Mouse (Mus musculus): ENCODE results near the gene Grik5.
"Not testable (repeated sequence)": the region's sequence is repeated elsewhere in the genome, so short reads cannot be mapped to it uniquely, and the experiment has no call there.

The Grik5 gene

DNA sequence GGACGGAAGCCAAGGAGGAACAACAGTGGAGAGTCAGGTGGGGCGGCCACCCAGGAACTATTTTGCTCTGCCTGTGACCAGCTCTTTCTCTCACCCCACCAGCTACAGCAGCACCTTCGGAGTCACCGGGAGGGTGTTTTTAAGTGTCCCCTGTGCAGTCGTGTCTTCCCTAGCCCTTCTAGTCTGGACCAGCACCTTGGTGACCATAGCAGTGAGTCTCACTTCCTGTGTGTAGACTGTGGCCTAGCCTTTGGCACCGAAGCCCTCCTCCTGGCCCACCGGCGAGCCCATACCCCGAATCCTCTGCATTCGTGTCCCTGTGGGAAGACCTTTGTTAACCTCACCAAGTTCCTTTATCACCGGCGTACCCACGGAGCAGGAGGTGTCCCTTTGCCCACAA is 8.3 kb upstream of the Grik5 start:
- in situ Hi-C loops (cut with MboI, MseI) = no loop called here

DNA sequence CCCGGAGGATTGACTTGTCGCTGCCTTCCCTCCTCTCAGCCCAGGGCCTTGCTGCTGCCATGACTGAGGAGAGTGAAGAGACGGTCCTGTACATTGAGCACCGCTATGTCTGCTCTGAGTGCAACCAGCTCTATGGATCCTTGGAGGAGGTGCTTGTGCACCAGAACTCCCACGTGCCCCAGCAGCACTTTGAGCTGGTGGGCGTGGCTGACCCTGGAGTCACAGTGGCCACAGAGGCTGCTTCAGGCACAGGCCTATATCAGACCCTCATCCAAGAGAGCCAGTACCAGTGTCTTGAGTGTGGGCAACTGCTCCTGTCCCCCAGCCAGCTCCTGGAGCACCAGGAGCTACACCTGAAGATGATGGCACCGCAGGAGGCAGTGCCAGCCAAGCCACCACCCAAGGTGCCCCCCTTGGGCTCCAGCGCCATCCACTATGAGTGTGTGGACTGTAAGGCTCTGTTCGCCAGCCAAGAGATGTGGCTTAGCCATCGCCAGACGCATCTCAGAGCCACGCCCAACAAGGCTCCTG is 7.4 kb upstream of the Grik5 start:
- in situ Hi-C loops (cut with MboI, MseI) = no loop called here

DNA sequence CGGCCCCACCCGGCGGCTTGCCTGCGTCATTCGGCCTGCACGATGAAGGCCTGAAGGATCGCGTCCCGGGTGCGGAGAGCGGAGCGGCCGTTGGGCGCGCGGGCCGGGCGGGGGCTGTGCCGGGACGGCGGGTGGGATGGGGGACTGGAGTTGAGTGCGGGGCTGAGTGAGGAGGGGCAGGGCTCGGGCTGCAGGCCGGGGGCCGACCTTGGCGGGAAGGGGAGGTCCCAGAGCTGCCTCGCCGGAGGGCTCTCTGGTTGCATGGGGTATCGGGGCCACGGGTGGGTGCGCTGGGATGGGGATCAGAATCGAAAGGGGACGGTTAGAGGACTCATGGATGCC is 5.2 kb upstream of the Grik5 start:
- in situ Hi-C loops (cut with MboI, MseI) = no loop called here

DNA sequence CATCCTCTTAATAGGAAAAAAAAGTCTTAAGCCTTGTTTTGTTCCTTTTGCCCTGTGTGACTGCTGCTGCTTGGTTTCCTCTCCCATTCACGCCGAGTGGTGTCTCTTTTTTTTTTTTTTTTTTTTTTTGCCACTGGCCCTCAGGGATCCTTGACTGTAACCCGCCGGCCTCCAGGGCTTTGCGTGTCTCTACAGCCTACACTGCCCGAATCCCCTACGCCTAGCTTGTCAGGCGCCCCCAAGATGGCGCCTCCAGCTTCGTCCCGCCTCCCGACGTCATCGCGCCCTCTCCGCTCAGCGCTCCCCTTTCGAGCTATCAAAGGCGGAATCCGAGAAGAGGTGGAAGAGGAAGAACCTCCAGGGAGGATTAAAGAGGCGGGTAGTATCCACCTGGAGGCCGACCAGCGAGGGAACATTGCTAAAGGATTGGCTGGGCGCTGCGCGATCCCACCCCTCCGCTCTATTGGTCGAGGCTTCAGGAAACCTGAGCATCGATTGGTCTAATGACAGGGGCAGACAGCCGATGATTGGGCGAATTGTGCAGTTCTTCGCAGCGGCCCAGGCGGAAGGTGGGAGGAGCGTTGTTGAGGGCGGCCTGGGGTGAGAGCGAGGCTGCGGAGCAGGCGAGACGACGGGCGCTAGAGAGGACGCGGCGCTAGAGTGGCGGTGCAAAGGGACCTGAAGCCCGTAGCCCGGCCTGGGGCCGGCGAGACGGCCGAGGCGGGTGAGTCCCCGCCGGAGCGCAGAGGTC is 4.7 kb upstream of the Grik5 start:
- in situ Hi-C loops (cut with MboI, MseI) = no loop called here

DNA sequence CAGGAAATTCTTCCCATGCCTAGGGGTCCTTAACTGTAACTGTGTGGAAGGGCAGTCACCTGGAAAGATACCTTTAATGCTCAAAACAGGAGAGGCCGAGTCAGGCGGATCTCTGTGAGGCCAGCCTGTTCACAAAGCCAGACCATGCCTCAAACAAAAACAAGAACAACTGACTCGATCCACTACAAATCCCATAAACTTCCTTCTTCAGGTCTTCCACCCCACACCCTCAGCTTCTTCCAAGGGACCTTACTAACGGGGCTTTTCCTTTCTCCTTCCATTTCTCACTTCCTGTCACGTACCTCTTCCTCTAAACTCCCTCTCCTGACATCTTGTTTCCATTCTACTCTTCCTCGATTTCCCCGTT is 4.1 kb upstream of the Grik5 start:
- in situ Hi-C loops (cut with MboI, MseI) = no loop called here

DNA sequence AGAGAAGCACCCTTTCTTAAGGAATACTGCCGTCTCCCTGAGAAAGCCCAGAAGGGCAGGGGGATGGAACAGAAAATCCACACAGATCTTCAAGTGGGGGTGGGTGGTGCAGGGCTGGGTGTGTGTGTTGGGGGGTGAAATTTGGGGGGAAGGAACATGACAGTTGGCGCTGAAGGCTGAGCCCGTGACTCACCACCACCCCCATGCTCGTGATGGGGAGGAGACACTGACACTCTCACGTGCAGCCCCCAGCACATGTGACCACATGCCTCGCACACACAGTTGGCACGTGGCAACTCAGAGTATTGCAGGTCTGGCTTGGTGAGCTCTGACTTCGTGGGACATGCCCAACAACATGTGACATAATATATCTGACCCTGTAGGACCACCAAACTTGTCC is 1.8 kb upstream of the Grik5 start:
- in situ Hi-C loops (cut with MboI, MseI) = no loop called here

DNA sequence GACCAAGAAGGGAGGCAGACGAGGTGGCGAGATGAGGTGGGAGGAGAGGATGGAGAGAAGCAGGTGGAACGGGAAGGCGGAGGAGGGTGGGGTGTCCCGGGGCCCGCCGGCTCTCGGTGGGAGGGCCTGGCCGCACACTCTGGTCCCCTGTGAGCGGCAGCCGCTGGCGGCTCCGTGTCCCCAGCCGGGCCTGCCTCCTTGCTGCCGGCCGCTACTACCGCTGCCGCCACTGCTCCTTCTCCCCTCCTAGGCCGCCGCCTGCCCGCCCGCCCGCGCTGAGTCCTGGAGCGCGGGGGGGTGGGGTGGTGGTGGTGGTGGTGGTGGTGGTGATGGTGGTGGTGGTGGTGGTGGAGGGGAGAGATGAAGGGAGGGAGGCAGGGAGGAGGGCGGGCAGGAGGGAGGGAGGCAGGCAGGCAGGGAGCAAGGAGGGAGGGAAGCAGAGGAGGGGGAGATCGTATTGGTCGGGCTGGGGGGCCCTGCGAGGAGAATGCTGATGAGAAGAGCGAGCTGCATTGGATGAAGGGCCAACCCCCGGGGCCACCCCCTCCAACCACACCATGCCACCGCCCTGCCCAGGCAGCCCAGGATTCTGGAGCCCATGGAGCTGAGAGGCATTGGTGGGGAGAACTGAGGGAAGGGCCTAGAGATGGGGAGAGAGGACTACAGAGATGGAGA is 707 bp upstream of the Grik5 start:
- in situ Hi-C loops (cut with MboI, MseI) = no loop called here

DNA sequence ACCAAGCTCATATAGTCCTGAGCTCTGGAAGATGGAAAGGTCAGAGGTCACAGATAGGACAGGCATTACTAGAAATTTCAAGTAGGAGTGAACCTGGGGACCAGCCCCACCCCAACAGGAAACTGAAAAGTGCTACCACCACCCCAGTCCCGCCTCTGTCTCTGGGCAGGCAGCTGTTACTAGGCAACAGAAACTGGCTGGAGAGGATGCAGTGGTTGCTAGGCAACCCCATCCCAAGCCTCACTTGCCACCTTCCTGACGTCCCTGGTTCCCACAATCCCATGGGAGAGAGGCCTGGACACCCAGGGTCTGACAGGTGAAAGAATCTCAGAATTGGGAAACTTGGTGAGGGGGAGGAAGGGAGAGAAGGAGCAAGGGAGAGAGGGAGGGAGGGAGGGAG is 3.4 kb downstream of the Grik5 start:
- in situ Hi-C loops (cut with MboI, MseI) = no loop called here

DNA sequence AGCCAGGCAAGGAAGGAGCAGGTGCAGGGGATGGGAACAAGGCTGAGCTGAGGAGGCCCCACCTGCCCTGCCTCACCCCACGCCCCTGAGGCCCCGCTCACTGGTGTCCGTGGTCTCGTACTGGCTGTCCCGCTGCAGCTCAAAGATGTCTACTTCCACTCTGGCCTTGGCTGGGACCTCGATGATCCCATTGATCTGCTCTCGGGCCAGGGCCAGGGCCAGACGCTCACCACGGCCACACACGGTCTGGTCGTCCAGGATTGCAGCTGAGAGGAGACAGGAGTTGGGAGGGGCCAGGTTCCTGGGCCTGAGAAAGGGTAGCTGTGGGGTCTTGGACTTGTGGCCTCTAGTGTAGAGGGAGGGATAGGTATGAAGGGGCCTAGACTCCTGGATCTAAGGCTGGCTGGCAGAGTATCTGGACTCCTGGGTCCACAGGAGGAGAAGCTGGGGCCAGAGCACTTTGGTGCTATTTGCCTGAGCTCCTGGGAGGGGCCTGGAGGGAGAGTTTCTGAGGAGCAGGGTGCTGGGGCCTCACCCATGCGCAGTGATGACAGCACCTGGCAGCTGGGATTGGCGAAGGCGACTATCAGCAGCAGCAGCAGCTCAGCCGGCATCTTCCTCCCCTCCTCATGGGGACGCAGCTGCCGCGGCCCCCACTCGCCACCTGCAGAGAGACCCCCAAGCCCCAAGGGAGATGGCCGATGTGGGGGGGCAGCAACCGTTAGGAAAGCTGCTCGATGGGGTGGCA is 4.1 kb downstream of the Grik5 start:
- in situ Hi-C loops (cut with MboI, MseI) = no loop called here

DNA sequence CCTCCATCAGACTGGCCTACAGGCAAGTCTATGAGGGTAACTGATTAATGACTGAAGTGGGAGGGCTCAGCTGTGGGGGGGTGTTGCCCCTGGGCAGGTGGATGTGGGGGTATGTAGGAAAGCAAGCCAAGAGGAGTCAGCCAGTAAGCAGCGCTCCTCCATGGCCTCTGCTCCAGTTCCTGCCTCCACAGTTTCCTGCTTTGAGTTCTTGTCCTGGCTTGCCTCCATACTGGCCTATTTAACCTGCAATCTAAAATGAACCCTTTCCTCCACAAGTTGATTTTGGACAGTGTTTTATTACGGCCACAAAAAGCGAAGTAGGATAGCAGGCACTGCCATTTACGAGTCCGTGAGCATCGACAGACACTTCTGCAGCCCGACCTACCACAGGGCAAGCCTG is 4.8 kb downstream of the Grik5 start:
- in situ Hi-C loops (cut with MboI, MseI) = no loop called here

DNA sequence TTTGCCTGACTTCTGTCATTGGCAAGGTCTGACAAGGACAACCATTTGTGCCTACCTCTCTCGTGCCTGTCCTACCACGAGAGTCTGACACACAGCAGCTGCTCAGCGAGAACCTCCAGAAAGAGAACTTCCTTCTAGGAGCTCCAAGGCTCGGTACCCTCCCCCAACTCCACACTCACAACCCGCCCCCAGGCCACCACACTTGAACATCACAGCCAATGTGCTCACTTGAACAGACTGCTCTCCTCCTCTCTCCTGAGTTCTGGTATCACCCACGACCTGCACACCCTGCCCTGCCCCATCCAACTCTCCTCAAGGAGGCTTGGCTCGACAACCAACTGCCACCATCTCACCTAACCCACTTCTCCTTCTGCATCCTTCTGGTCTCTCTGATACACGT is 8.2 kb downstream of the Grik5 start:
- in situ Hi-C loops (cut with MboI, MseI) = no loop called here

DNA sequence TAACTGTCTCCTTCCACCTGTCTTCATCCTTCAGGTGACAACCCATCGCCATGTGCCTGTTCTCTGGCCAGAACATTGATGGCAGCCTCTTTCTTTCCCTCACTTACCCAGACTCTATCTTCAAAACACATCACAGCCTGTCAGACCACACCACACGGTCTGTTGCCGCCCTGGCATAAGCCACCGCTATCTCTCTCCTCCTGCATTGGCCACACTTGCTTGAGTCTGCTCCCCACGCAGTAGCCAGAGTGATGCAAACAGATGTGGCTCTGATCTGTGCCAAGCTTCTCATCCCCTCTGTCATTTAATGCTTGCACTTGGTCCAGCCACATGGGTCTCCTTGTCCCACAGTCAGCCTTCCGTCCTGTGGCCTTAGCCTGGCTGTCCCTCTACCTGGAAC is 8.8 kb downstream of the Grik5 start:
- in situ Hi-C loops (cut with MboI, MseI) = no loop called here

DNA sequence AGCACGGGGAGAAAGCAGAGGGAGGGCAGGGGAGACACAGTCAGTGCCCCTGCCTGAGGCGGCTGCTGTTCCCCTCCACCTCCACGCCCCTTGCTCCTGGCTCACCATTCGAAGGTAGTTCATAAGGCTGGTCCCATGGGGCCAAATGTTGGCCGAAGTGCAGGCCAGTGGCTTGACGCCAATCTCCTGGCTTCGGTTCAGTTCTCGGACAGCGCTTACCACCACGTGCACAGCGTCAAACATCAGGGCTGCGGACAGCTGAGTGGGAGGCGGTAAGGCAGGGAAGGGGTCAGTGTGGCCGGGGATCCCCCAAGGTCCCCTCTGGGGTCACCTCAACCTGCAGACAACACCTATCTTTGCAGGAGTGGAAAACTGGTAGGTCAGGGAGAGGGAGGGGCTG is 13.3 kb downstream of the Grik5 start:
- in situ Hi-C loops (cut with MboI, MseI) = no loop called here

DNA sequence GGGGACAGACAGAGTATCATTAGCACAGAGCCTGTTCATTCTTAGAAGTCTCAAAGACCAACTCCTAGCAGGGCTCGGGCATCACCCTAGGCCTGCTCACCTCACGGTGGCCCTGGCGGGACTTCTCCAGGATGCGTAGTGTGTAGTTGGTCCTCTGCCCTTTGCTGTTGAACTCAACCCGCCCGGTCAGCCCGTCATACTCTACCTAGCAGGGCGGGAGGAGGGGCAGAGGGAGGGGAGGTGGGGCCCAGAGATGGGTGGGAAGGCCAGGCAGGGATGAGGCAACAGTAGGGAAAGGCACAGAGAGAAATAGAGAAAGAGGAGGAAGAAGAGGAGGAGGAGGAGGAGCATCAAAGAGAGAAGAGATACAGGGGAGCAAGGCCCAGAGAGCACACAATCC is 13.8 kb downstream of the Grik5 start:
- in situ Hi-C loops (cut with MboI, MseI) = no loop called here

DNA sequence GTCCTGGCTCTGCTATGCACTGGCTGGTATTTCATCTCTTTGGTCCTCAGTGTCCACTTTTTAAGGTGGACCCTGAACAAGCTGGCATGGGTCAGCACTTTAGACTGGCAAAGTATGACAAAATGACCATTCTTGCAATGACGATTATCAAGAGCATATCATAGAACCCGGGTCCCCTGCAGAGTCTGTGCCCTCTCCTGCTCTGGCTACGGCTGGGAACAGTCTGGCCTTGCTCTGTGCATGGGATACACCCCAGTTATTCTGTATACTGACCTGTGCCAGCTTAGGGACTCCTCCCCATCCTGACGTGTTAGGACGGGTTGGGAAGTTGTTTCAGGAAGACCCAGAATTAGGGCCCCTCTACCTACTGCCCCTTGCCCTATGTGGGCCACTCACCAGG is 14.3 kb downstream of the Grik5 start:
- in situ Hi-C loops (cut with MboI, MseI) = no loop called here

DNA sequence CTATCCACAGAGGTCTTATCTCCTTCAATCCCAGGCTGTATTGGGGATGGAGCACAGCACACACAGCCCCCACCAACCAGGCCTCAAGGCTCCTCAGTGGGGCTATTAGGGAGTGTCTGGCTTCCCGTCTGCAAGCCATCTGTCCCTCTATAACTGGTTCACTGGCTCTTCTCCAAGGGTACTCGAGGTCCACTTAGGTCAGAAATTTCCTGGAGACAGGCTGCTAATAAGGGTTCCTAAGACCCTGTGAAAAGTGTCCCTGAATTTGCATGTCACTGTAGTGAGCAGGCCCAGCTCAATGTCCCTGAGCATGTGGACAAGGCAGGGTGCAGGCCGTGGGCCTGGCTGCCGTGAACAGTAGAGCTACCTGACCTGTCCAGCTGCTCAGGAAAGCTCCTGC is 15.2 kb downstream of the Grik5 start:
- in situ Hi-C loops (cut with MboI, MseI) = no loop called here

DNA sequence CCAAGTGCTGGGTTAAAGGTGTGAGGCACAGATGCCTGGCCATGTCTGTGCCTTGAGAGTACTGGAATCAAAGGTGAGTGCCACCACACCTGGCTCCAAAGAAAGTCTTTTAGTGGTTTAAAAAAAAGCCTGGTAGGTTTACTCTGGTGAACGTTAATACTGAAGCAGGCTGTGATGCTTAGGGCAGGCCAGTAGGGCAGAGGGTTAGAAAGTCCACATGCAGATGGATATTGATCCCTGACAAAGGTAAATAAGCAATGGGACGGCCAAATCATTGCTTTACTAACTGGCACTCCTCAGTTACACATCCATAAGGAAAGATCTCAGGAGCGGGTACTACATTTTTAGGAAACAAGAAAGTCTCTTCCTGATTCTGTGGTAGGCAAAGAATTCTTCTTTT is 19.6 kb downstream of the Grik5 start:
- in situ Hi-C loops (cut with MboI, MseI) = no loop called here

DNA sequence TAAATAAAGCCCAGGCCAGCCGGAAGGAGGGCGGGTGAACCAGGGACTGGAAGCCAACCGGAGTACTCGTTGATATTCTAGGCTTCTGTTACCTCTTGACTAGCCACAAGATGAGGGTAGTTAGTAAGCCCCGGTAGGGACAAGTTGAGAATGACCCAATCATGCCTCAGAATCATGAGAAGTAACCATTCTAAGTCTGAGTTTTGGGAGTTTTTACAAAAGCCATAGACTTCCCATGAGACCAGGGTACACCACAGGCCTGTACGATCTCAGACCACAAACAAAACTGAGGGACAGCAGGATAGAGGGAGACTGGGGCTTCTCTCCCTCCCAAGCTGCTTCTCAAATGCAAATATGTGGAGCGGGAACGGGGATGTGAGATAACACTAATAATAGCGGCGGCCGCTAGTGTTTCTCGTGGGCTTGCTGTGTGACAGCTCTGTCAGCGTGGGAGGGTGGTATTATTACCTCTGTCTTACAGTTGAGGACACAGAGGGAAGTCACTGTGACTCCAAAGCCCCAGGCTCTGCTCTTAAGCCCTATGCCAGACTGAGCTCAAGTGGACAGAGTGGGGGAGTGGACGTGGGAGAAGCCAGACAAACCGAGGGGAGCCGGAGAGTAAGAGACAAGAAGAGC is 22.7 kb downstream of the Grik5 start:
- in situ Hi-C loops (cut with MboI, MseI) = no loop called here

DNA sequence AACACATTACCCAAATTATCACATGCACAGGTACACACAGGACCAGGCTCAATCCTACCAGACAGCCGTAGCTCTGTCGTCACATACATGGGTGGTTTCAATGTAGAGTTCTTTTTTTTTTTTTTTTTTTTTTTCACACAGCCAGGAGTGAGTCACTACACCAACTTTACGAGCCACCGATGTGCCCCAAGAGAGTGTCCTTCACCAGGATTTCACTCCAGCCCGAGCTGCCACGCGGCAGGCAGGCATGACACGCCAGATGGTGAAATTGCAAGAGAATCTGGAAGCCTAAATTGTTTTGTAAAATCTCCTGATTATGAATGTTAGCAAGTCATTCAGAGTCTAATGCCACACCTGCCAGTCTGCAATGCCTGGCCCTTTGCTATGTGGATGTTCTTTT is 24.8 kb downstream of the Grik5 start:
- in situ Hi-C loops (cut with MboI, MseI) = no loop called here

DNA sequence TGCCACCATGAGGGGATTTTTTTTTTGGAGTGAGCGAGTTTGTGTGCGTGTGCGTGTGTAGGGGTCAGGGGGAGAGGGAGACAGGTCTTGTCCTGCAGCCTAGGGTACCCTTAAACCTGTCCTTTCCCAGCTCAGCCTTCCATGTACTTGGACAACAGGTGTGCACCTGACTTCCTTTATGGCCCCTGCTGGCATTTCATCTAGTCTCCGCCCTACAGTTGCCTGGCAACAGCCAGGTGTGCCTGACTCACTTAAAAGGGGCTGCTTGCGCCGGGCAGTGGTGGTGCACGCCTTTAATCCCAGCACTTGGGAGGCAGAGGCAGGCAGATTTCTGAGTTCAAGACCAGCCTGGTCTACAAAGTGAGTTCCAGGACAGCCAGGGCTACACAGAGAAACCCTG is 27.5 kb downstream of the Grik5 start:
- in situ Hi-C loops (cut with MboI, MseI) = not testable (repeated sequence)

DNA sequence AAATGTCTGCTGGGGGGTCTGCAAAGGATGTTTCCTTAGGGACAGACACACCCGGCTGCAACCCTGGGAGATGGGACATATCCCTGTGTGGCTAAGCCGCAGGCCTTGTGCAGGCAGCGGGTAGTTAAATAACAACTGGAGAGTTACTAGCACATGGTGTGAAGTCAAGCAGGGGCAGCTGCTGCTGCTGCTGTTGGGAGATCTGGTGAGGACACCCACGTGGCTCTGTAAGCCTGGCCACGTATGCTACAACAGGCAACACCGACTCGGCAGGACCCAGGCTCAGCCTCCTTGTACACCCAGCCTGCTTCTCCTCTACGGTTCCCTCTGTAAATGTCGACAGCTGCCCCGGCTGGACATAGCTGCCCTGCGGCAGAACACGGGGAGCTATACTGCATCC is 30.2 kb downstream of the Grik5 start:
- in situ Hi-C loops (cut with MboI, MseI) = no loop called here

DNA sequence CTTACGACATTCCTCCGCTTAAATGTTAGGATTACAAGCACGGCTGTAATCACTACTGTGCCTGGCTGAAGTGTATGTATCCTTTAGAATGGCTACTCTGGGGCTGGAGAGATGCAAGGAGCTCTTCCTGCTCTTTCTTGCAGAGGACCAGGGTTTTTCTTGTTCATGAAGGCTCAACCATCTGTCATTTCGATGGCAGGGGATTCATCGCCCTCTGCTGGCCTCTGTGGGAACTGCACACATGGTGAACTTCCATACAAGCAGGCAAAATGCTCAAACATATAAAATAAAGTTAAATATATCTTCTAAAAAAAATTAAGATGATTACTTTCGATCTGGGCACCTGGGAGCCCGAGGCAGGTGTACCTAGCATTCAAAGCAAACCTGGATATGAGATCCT is 36.2 kb downstream of the Grik5 start:
- in situ Hi-C loops (cut with MboI, MseI) = no loop called here

All from regulatory T cell (primary cell).